Mouse (Mus musculus): ENCODE measurements at regions not wholly inside any gene's neighbourhood (a gene's known extent, or its start where the extent isn't known, plus 50 kb on each side); places are given as distances from the start of the nearest gene placed in this dataset.

DNA sequence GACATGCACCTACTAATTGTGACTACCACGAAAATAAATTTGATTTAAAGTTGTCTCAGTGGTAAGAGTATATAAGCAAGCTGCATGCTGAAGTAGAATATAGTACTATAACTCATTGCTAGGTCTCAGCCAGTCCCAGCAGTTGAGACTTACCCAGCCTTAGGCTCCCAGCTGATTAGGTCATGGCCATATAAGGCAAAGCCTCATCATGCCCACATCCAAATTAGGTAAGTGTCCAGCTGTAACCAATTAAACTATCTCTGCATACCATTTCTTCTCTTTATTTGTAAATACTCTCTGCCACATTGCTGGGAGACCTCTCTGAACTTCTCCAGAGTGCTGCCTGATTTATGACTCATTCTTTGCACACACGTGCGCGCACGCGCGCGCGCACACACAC, 347.9 kb upstream of the Nudt12 start:
- WGBS: 91% methylated on average over 9 of the region's 9 CpGs
- H3K79me2 ChIP-seq (replicated peaks; ENCODE audit: control insufficient read depth, insufficient read depth, low read length): no peaks in the 10 kb centered on the region

GRCm38 (mm10) chr17:59359503-59359902, 346.3 kb upstream of the Nudt12 start:
- Histone ChIP-seq H3K27me3 (ENCODE audit: control insufficient read depth, insufficient read depth, low read length) (no peaks in the 10 kb centered on the region), H3K9ac (ENCODE audit: low read depth, low read length) (no peak overlapping the region), H3K4me1 (ENCODE audit: control insufficient read depth, insufficient read depth, low read length) (no peaks in the 10 kb centered on the region), H3K36me3 (ENCODE audit: control insufficient read depth, insufficient read depth, low read length) (no peaks in the 10 kb centered on the region), H3K79me2 (replicated peaks; ENCODE audit: control insufficient read depth, insufficient read depth, low read length) (no peaks in the 10 kb centered on the region), H3K4me3 (no peak overlapping the region), H3K27ac (no peak overlapping the region)
- intact Hi-C loops (cut with DNase I): no loop called here
- no peak for TF ChIP-seq CTCF (IDR thresholded peaks at IDR 0.05)
- TF ChIP-seq EP300 (IDR thresholded peaks at IDR 0.05; ENCODE audit: insufficient read depth, low read depth, low read length): no peak
- TF ChIP-seq POLR2A (IDR thresholded peaks at IDR 0.05; ENCODE audit: insufficient read depth, low read depth, low read length): no peak
- no peak for DNase-seq
- 76% methylated on average over 5 of the region's 5 CpGs for WGBS

More for the DNA sequence above, 347.9 kb upstream of the Nudt12 start:
- no peak overlapping the region for H3K4me3 ChIP-seq
- H3K9ac ChIP-seq (ENCODE audit: low read depth, low read length): no peak overlapping the region
- DNase-seq: no peak
- H3K27me3 ChIP-seq (ENCODE audit: control insufficient read depth, insufficient read depth, low read length): no peaks in the 10 kb centered on the region
- TF ChIP-seq POLR2A (IDR thresholded peaks at IDR 0.05; ENCODE audit: insufficient read depth, low read depth, low read length): no peak
- TF ChIP-seq CTCF (IDR thresholded peaks at IDR 0.05): no peak
- TF ChIP-seq EP300 (IDR thresholded peaks at IDR 0.05; ENCODE audit: insufficient read depth, low read depth, low read length): no peak
- no peak overlapping the region for H3K27ac ChIP-seq
- intact Hi-C loops (cut with DNase I): no loop called here
- H3K36me3 ChIP-seq (ENCODE audit: control insufficient read depth, insufficient read depth, low read length): no peaks in the 10 kb centered on the region
- H3K4me1 ChIP-seq (ENCODE audit: control insufficient read depth, insufficient read depth, low read length): no peaks in the 10 kb centered on the region

GRCm38 (mm10) chr17:59345526-59345925, 332.4 kb upstream of the Nudt12 start:
- Histone ChIP-seq H3K27me3 (ENCODE audit: control insufficient read depth, insufficient read depth, low read length) (no peaks in the 10 kb centered on the region), H3K9ac (ENCODE audit: low read depth, low read length) (no peak overlapping the region), H3K79me2 (replicated peaks; ENCODE audit: control insufficient read depth, insufficient read depth, low read length) (no peaks in the 10 kb centered on the region), H3K36me3 (ENCODE audit: control insufficient read depth, insufficient read depth, low read length) (no peaks in the 10 kb centered on the region), H3K4me3 (no peak overlapping the region), H3K4me1 (ENCODE audit: control insufficient read depth, insufficient read depth, low read length) (no peaks in the 10 kb centered on the region), H3K27ac (no peak overlapping the region)
- DNase-seq: no peak
- intact Hi-C loops (cut with DNase I): no loop called here
- WGBS: 53% methylated on average over 4 of the region's 4 CpGs
- no peak for TF ChIP-seq EP300 (IDR thresholded peaks at IDR 0.05; ENCODE audit: insufficient read depth, low read depth, low read length)
- TF ChIP-seq CTCF (IDR thresholded peaks at IDR 0.05): no peak
- no peak for TF ChIP-seq POLR2A (IDR thresholded peaks at IDR 0.05; ENCODE audit: insufficient read depth, low read depth, low read length)

GRCm38 (mm10) chr17:59297939-59298338, 284.8 kb upstream of the Nudt12 start:
- no peak overlapping the region for H3K27ac ChIP-seq
- no peaks in the 10 kb centered on the region for H3K4me1 ChIP-seq (ENCODE audit: control insufficient read depth, insufficient read depth, low read length)
- no peaks in the 10 kb centered on the region for H3K36me3 ChIP-seq (ENCODE audit: control insufficient read depth, insufficient read depth, low read length)
- DNase-seq: no peak
- no peaks in the 10 kb centered on the region for H3K27me3 ChIP-seq (ENCODE audit: control insufficient read depth, insufficient read depth, low read length)
- no peak overlapping the region for H3K4me3 ChIP-seq
- H3K9ac ChIP-seq (ENCODE audit: low read depth, low read length): no peak overlapping the region
- H3K79me2 ChIP-seq (replicated peaks; ENCODE audit: control insufficient read depth, insufficient read depth, low read length): no peaks in the 10 kb centered on the region
- intact Hi-C loops (cut with DNase I): no loop called here
- WGBS: 70% methylated on average over 5 of the region's 5 CpGs
- TF ChIP-seq CTCF (IDR thresholded peaks at IDR 0.05) (no peak), EP300 (IDR thresholded peaks at IDR 0.05; ENCODE audit: insufficient read depth, low read depth, low read length) (no peak), POLR2A (IDR thresholded peaks at IDR 0.05; ENCODE audit: insufficient read depth, low read depth, low read length) (no peak)

GRCm38 (mm10) chr17:59281364-59281763, 268.2 kb upstream of the Nudt12 start:
- Histone ChIP-seq H3K4me3 (no peak overlapping the region), H3K4me1 (ENCODE audit: control insufficient read depth, insufficient read depth, low read length) (no peaks in the 10 kb centered on the region), H3K36me3 (ENCODE audit: control insufficient read depth, insufficient read depth, low read length) (no peaks in the 10 kb centered on the region), H3K27me3 (ENCODE audit: control insufficient read depth, insufficient read depth, low read length) (no peaks in the 10 kb centered on the region), H3K79me2 (replicated peaks; ENCODE audit: control insufficient read depth, insufficient read depth, low read length) (no peaks in the 10 kb centered on the region), H3K9ac (ENCODE audit: low read depth, low read length) (no peak overlapping the region), H3K27ac (no peak overlapping the region)
- DNase-seq: no peak
- intact Hi-C loops (cut with DNase I): no loop called here
- no peak for TF ChIP-seq POLR2A (IDR thresholded peaks at IDR 0.05; ENCODE audit: insufficient read depth, low read depth, low read length)
- TF ChIP-seq CTCF (IDR thresholded peaks at IDR 0.05): peak; percentile 53
- WGBS: 52% methylated on average over 3 of the region's 3 CpGs

DNA sequence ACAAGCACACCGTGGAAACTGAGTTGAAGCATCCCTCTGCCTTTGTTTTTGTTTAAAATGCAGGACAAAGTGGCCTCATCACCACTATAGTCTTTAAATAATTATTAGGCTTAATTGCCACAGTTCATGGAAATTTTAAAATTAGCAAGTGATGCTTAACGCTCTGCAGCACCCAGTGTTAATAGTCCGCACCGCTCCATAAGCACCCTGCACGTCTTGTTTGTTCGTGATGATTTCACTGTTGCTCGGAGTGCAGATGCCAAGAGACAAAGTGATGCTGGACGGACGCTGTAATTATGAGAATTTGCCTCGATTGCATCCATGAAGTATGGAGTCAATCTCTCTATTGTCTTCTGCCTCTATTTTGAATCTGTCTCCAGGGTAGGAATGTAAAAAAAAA, 266.6 kb upstream of the Nudt12 start:
- TF ChIP-seq EP300 (IDR thresholded peaks at IDR 0.05; ENCODE audit: insufficient read depth, low read depth, low read length): no peak
- TF ChIP-seq POLR2A (IDR thresholded peaks at IDR 0.05; ENCODE audit: insufficient read depth, low read depth, low read length): no peak
- TF ChIP-seq CTCF (IDR thresholded peaks at IDR 0.05): no peak
- WGBS: 81% methylated on average over 10 of the region's 10 CpGs
- Histone ChIP-seq H3K4me3 (no peak overlapping the region), H3K27ac (no peak overlapping the region), H3K4me1 (ENCODE audit: control insufficient read depth, insufficient read depth, low read length) (no peaks in the 10 kb centered on the region), H3K27me3 (ENCODE audit: control insufficient read depth, insufficient read depth, low read length) (no peaks in the 10 kb centered on the region), H3K36me3 (ENCODE audit: control insufficient read depth, insufficient read depth, low read length) (no peaks in the 10 kb centered on the region), H3K9ac (ENCODE audit: low read depth, low read length) (no peak overlapping the region), H3K79me2 (replicated peaks; ENCODE audit: control insufficient read depth, insufficient read depth, low read length) (no peaks in the 10 kb centered on the region)
- no peak for DNase-seq
- intact Hi-C loops (cut with DNase I): no loop called here
